Mouse (Mus musculus) cortical plate, adult 2 months (tissue): ENCODE measurements around the gene Sh2d4b. TPM values are rescaled to one million over a fixed set of nuclear protein-coding genes. Genes with fewer than 3 reads are reported as not detected.

ENCODE experiments used
- H3K27ac ChIP-seq: fragments of 200-500 bp; 2 replicates; pipeline ENCODE4 v1.5.1; 2012; ENCODE audit warnings: low read length, control low read depth, inconsistent platforms; ENCODE audit not compliant: insufficient read depth
- H3K4me1 ChIP-seq: fragments of 200-500 bp; 2 replicates; pipeline ENCODE4 v1.6.1; 2011; ENCODE audit warnings: low read length; ENCODE audit not compliant: control insufficient read depth, insufficient read depth
- H3K4me3 ChIP-seq: fragments of 200-500 bp; 2 replicates; pipeline ENCODE4 v1.5.1; 2011; ENCODE audit warnings: mild to moderate bottlenecking, low read length, control low read depth; ENCODE audit not compliant: insufficient read depth
- CTCF ChIP-seq: fragments of 200-500 bp; IDR thresholded peaks from 2 replicates; pipeline ENCODE4 v1.5.1; 2011; ENCODE audit warnings: mild to moderate bottlenecking, control low read depth, low read length; ENCODE audit not compliant: insufficient read depth; ENCODE audit errors: extremely low read depth
- POLR2A ChIP-seq: fragments of 200-500 bp; IDR thresholded peaks from 2 replicates; pipeline ENCODE4 v1.6.1; 2011; ENCODE audit warnings: mild to moderate bottlenecking, low read length, control low read depth; ENCODE audit not compliant: insufficient read depth; ENCODE audit errors: extremely low read depth
- polyA plus RNA-seq: library from polyadenylated mRNA; depleted of rRNA; stranded (reverse); fragments of >200 nt; gene quantifications from 2 replicates; pipeline ENCODE4 v1.2.3, GENCODE M21; 2012

The Sh2d4b gene
- polyA plus RNA-seq, 1 experiment: 1.5 TPM

DNA sequence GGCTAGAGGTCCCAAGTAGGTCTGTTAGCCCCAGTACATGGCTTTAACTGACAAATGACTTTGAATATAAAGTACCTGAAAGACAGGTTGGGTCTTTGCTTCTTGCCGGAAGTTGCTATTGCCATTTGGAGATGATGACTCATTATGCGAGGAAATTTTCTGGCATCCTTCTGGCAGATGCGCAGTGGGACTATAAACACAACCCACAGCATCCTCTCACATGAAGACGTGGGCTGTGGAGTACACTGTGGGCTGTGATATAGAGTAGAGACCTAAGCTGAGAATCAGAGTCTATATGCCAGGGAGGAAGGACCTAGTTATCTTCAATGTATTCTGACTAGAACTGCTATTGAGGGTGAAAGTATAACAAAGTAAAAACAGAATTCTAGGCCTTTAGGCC is 1.6 kb downstream of the Sh2d4b start:
- no peaks in the 10 kb centered on the region for H3K4me1 ChIP-seq
- TF ChIP-seq POLR2A (no peak), CTCF (no peak)
- H3K27ac ChIP-seq: no peak overlapping the region
- no peak overlapping the region for H3K4me3 ChIP-seq

DNA sequence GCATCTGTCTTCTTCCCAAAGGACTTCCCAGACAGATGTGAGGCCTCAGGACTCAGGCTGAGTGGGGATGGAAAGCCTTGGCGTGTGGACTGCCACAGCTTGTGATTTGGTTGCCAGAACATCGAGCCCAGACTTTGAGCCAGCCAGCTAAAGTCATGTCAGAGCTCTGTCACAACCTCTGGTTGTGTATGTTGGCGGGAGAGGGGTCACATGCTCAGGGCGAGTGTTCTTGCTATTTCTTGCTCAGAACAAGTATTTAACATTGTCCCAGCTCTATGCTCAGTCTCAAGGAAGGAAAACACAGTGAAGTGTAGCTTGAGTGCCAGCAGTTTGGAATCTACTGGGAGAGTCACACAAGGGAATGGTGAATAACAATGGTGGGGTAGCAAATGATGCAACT is 3.4 kb downstream of the Sh2d4b start:
- TF ChIP-seq POLR2A (no peak), CTCF (no peak)
- Histone ChIP-seq H3K4me1 (no peaks in the 10 kb centered on the region), H3K4me3 (no peak overlapping the region), H3K27ac (no peak overlapping the region)

DNA sequence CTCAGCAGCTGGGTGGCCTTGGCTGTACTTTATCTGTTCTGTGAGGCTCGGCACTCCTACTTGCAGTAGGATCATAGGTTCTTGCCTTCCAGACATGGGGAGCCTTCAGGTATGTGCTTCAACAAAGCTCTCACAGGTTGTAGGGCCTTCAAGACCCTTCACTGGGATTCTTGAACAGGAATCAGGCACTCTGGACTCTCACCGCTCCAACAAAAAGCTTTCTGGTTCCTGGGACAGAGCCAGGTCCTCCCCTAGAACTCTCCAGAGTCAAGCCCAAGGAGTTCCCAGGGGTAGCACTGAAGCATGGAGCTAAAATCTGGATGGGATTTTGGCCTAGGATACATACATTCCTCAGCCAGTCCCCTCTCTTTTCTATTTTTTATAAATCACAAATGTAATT is 3.9 kb downstream of the Sh2d4b start:
- H3K4me3 ChIP-seq: no peak overlapping the region
- TF ChIP-seq CTCF: no peak
- no peak for TF ChIP-seq POLR2A
- H3K4me1 ChIP-seq: no peaks in the 10 kb centered on the region
- H3K27ac ChIP-seq: no peak overlapping the region

DNA sequence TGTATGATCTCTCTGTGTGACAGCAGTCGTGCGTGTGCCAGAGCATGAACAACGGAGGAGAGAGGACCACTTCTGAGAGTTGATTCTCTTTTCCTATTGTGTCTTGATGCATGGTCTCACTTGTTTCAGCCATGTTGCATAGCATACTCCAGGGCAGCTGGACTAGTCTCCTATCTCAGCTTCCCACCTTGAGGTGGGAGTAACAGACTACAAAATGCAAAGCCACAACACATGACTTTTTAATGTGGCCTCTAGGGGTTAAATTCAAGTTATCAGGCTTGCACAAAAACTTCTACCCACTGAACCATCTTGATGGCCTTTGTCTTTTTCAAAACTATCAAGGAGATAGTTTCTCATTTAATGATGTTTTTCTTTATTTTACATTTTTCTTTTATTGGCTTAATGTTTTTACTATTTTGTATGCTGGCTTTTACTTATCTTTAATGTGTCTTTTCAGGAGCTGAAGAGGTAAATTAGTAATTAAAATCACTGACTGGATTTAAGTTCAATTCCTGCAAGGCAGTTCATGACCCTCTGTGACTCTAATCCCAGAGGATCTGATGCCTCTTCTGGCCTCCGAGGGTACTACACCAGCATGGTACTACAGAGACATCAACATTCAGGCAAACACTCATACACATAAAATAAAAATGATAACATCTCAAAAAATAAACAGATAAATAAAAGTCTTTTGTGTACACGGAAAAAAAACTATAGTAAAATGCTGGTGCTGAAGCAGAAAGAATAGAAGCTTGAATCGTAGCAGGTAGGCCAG is 6.5 kb downstream of the Sh2d4b start:
- no peak overlapping the region for H3K27ac ChIP-seq
- 0 out of 2 replicates have a peak, but pooled peaks have one; percentile 27 for TF ChIP-seq CTCF
- TF ChIP-seq POLR2A: no peak
- H3K4me1 ChIP-seq: peaks cover 4% of the 10 kb centered on the region; the same call in 1 of the 2 replicates
- no peak overlapping the region for H3K4me3 ChIP-seq

DNA sequence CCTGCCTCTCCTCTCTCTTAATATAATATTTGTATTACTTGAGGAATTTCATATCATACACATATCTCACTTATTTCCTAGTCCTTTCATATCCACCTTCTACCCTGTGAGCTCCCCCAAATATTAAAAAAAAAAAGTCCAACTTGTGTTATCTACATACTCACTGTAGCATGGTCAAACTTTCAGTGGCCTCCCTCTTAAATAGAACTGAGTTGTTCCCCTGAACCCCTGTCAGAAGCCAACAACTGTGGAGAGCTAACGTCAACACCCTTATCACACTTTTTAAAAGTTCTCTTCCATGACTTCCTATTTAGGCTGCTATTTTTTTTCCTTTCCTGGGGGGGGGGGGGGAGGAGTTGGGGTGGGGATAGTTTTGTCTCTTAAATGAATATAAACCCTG is 7.3 kb downstream of the Sh2d4b start:
- Histone ChIP-seq H3K4me1 (peaks cover 4% of the 10 kb centered on the region; the same call in 1 of the 2 replicates), H3K4me3 (no peak overlapping the region), H3K27ac (no peak overlapping the region)
- no peak for TF ChIP-seq CTCF
- TF ChIP-seq POLR2A: no peak

DNA sequence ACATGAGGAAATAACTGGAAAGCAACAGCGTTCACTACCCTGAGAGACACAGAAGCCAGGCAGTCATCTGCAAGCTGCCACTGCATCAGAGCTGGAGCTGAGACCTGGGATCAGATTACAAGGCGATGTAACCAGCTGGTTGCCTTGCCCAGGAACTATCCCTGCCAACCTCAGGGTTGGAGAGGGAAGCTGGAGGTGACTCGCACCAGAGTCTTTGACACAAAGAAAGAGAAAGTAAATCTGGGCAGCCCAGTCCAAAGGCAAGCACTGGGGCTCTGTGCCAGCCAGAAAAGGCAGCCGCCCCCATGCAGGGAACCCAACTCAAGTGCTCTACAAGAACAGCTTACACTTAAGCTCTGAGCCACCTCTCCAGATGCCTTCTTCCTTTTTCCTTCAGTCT is 7.8 kb downstream of the Sh2d4b start:
- TF ChIP-seq POLR2A: no peak
- TF ChIP-seq CTCF: no peak
- peaks cover 4% of the 10 kb centered on the region; the same call in 1 of the 2 replicates for H3K4me1 ChIP-seq
- H3K27ac ChIP-seq: no peak overlapping the region
- H3K4me3 ChIP-seq: no peak overlapping the region

DNA sequence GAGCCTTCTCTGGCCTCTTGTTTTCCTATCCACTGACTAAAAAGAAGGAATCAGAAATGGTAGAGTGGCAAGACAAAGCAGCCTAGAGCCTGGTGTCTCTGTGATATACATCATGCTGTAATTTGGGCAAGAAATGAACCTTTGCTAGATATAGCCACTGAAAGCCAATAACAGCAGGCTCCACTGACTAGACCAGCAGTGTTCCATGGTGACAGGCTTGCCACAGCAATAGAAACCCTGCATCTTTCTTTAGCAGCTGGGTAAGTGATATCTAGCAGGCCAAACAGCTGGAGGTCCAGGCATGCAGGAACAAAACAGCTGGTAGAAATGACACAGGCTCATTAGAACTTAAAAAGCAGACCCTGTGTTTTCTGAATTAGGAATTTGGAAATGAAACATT is 18.5 kb downstream of the Sh2d4b start:
- Histone ChIP-seq H3K4me3 (no peak overlapping the region), H3K4me1 (no peaks in the 10 kb centered on the region), H3K27ac (no peak overlapping the region)
- no peak for TF ChIP-seq POLR2A
- TF ChIP-seq CTCF: no peak

DNA sequence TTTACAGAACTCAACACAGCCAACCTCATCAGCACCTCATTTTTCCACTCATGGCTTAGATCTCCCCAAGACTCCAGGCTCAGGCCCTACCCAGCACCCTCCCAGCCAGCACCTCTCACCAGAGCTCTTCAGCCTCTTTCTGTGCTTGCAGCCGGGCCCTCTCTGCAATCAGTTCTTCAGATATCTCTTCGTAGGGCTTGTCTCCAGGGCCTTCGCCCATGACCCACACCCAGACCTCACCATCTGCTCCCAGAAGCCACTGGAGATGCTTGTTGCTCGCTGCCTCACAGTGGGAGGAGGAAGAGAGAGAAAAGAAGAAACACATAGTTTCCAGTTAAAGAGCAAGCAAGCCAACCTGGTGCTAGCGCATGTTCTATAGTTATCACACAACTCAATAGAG is 19.1 kb downstream of the Sh2d4b start:
- Histone ChIP-seq H3K4me3 (no peak overlapping the region), H3K4me1 (no peaks in the 10 kb centered on the region), H3K27ac (no peak overlapping the region)
- TF ChIP-seq CTCF (no peak), POLR2A (no peak)

DNA sequence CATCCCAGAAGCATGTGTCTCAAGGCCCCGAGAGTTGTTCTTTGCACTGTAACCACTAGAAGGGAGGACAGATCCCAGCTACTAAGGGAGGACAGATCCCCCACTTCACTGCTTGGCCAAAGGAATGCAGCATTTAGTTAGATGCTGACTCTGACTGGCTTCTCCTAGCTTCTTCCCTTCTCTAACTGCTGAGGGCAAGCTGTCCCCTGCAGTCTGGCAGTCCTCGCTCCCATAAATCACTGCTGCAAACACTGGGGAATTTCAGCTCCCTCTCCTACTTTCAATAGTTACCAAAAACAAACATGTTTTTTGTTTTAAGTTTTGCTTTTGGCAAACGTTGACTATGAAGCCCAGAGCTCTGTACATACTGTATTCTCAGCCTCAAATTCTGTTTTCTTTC is 22.5 kb downstream of the Sh2d4b start:
- TF ChIP-seq POLR2A (no peak), CTCF (no peak)
- no peak overlapping the region for H3K27ac ChIP-seq
- H3K4me1 ChIP-seq: no peaks in the 10 kb centered on the region
- no peak overlapping the region for H3K4me3 ChIP-seq

DNA sequence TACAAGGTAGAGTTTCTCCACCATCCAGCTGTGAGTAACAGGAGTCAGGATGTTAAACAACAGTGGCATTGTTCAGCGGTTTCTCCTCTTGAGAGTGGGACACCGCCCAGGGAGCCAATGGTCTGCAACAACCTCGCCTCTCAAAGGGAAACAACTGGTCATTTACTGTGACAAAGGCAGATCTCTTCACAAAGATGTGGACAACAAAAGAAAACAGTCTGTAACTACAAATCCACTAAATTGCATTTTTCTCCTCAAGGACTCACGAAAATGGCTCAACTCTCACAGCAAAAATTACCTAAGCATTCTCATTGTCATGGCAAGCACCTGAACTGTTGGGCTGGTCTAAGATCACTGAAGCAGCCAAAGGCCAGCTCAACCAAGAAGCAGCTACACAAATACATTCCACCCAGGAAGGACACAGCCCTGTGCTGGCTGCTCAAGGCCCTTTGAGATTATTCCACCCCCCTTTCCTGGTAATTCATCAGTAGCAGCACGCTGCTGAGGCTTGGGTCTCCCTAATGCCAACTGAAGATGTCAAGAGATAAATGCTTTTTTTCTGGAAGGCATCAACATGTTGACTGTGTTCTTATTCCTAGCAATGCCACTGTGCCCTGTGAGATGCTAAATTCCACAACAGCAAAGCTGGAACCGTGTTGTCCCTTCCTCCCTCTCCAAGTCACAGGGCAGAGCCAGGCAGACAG is 28.1 kb downstream of the Sh2d4b start:
- H3K27ac ChIP-seq: no peak overlapping the region
- no peak for TF ChIP-seq CTCF
- no peak overlapping the region for H3K4me3 ChIP-seq
- H3K4me1 ChIP-seq: no peaks in the 10 kb centered on the region
